Mouse (Mus musculus): ENCODE data around the gene Hdx. TPM values are rescaled to one million over a fixed set of nuclear protein-coding genes. Genes with fewer than 3 reads are reported as not detected.

The Hdx gene
- total RNA-seq (2022) = 1 to 10 TPM in 3 of 4 experiments, under 1 TPM in 1; 0.93 to 1.9 (median 1.3) TPM

- peak; percentile 34 for DNase-seq
Measured at GRCm38 (mm10) chrX:111696356-111697282, at the start of gene Hdx. Hdx (minus strand) TSS chrX:111697079.

GRCm38 (mm10) chrX:111685665-111686064 is 11.2 kb downstream of the Hdx start:
- no peak for DNase-seq

DNA sequence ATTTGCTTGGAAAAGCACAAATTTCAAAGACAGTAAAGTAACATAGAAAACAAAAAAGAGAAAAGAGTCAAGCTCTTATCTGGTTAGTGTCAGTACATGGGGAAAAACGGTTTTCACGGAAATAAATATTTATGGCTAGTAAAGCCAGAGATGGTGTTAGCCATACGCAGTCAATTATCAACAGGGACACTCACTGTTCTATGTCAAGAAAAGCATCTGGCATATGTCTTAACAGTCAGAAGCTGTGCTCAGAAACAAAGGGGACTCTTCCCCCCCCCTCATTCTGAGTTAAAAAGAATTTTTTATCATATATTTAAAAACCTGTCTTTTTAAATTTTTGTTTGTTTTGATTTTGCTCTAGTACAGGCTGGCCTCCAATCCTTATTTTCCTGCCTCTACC is 25.2 kb downstream of the Hdx start:
- no peak for DNase-seq

- DNase-seq = no peak
Measured at GRCm38 (mm10) chrX:111660381-111660780, 36.5 kb downstream of the Hdx start.

GRCm38 (mm10) chrX:111658671-111659070 is 38.2 kb downstream of the Hdx start:
- DNase-seq = no peak

GRCm38 (mm10) chrX:111644945-111645344 is 51.9 kb downstream of the Hdx start:
- DNase-seq = no peak

DNA sequence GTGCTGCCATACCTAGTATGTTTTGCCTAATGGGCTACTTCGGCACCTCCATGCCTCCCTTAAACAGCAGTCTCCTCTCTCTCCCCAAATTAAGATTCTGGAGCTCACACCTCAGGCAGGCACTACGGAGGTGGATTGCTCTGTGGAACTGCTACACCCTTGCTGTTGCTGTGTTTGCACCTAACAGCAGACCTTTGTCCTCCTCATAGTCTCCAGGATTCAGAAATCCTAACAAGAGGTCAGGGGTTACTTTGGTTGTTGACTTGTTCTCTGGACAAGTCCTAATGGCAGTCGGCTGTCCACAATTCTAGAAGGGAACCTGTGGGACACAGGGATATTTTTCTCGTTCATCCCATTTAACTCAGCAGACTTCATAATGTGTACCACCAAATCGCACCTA is 56.3 kb downstream of the Hdx start:
- no peak for DNase-seq

DNA sequence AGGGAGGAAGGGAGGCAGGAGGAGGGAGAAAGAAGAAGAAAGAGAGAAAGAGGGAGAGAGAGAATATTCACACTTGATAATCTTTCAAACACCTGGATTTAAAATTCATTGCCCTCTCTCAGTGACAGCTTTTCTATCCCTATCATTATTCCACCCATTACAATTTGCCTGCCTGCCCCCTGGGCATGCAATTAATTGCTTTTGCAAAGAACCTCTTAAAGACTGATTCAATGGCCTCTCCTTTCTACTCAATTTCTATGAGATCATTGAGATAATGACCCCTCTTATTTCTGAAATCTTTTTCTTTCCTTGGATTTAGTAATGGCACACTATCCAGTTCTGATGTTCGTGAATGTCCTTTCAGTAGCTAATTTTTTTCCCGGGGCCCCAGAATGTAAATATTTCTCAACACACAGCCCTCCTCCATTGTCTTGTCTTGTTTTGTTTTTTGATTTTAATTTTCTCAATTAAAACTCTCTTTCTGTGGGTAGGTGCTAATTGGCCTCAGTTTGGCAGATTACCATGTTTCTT is 99.2 kb downstream of the Hdx start:
- DNase-seq = no peak

DNA sequence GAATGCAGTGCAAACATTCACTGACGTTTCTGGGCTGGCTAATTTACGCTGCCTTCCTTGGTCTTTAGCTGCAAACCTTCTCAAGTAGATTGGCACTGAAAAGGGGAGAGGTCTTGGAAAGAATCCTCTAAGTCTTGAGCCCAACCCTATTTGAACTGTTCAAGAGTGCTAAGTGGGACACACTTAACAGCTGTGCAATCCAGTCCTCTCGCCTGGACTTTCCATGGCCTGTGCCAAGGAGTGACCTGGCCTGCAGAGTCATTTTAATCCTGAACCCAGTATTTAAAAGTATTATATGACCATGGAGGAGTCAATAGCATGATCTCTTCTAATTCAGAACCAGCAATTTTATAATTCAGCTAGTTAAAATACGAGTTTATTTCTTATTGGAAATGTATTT is 109.3 kb downstream of the Hdx start:
- DNase-seq = no peak

DNA sequence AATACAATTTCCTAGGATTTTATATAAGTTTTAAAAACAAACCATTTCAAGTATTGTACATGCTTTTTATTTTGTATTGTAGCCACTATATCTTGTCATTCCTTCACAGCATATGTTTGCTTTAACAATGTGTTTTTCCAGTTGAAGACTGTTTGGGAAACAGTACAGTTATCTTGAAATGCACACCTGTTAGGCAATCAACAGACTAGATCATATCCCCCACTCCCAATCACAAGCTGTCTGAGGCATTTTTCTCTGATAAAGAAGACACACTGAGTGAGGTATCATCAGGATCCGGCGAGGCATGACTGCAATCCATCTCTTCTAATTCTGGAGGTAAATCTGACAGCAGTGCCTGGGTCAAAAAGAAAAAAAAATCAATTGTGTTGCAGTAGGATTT is 119.8 kb downstream of the Hdx start:
- no peak for DNase-seq

DNA sequence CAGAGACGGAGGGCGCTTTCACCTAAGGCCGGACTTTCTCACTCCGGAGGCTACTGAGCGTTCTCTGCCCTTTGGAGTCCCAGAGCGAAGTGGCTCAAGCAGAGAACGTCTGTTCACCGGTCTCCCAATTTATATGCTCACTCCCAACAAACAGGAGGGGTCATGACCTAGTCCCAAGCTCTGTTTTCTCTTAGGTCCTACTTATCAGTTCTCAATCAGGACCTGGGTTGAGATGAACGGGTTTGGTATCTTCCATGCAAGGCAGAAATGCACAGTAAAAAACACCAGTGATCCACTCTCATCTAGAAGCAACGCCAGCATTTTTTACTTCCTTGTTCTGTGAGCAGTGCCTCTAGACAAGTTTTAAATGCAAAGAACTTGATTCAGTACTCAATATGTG is 159.0 kb downstream of the Hdx start, which contains the start of gene Rps6ka6:
Gene Rps6ka6, minus strand, starts transcription at position 101 of the 400 bp plus-strand sequence.
- DNase-seq = no peak

Other genes starting within 250 kb of the Hdx start
- gene Rps6ka6, start 159.1 kb downstream of the Hdx start, total RNA-seq (2022) = 1 to 10 TPM; 1.8 to 2.7 (median 2.1) TPM
- 1 to 10 TPM; 3.1 to 9.8 (median 6.7) TPM for gene Gm45194, start 194.3 kb upstream of the Hdx start, total RNA-seq (2022)

Data from adrenal gland, adult 8-10 months (tissue).